Mouse (Mus musculus): ENCODE data around the gene Gm10295.

- TF ChIP-seq GATA1 (IDR thresholded peaks at IDR 0.05; ENCODE audit: borderline replicate concordance, low read length) (no peak), FLI1 (IDR thresholded peaks at IDR 0.05; ENCODE audit: low read length) (no peak)
Measured at GRCm38 (mm10) chr7:71368543-71369181, 17.4 kb upstream of the Gm10295 start.

Measured in megakaryocyte, embryonic 14.5 days (primary cell).